Mouse (Mus musculus) right cerebral cortex, adult 18-20 months (tissue): ENCODE data around the gene Lpcat3.
A peak's percentile ranks its signal among the peaks of the same experiment; 100 is the strongest.
"Not testable (repeated sequence)": the region's sequence is repeated elsewhere in the genome, so short reads cannot be mapped to it uniquely, and the experiment has no call there.

Source experiments
- DNase-seq: peaks from one replicate; pipeline ENCODE4 v3.0.0; 2022; ENCODE audit warnings: mixed read lengths

The Lpcat3 gene

DNA sequence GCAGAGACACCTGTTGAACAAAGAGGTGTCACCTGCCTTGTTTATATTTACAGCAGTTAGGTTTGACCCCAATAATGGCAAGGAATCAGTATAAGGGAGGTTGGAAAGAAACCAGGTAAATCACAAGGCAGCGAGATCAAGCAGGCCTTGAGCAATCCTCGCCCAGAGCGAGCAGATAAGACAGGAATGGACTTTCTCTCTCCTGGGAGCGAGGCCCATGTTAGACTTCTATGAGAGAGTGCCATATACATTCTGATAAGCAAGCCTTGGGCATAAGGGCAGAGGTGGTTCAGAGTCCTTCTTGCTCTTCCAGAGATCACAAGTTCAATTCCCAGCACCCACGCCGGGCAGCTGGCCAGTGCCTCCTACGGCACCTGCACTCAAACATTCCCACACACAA lies 15.9 kb downstream of the Lpcat3 start:
- no peak for DNase-seq

DNA sequence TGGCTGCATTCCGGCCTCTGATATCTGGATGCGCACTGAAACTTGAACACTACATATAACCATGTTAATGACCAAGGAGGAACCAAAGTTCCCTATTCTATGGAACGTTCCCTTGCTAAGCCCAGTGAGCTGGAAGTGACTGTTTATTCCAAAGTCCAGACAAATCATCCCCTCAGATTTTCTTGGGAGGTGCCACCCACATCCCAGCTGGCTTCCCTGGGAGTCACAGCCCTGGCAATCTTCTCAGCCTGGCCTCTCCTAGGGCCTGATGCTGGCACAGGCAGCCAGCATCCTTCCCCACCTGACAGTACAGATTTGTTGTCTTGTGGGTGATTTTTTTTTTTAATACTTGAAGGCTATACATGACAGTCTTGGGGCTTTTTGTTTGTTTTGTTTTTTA lies 16.7 kb downstream of the Lpcat3 start:
- peak; percentile 48 for DNase-seq

DNA sequence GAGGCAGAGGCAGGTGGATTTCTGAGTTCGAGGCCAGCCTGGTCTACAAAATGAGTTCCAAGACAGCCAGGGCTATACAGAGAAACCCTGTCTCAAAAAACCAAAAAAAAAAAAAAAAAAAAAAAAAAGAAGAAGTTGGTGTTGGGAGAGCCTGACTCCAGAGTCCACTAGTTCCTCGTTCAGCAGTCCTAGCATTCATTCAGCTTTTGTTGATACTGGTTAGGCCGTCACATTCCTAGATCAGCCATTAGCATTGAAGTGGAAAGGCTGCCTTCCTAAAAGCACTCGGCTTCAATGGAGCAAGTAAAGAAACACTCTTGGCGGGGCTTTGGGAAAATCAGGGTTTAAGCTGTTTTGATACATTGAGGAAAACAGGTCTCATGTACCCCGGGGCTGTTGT lies 19.5 kb downstream of the Lpcat3 start:
- not testable (repeated sequence) for DNase-seq

- peak; percentile 39 for DNase-seq
These were observed 21.0 kb downstream of the Lpcat3 start for GRCm38 (mm10) chr6:124683591-124684417.

- DNase-seq = no peak
These were observed 23.0 kb downstream of the Lpcat3 start for GRCm38 (mm10) chr6:124685606-124686386.

DNA sequence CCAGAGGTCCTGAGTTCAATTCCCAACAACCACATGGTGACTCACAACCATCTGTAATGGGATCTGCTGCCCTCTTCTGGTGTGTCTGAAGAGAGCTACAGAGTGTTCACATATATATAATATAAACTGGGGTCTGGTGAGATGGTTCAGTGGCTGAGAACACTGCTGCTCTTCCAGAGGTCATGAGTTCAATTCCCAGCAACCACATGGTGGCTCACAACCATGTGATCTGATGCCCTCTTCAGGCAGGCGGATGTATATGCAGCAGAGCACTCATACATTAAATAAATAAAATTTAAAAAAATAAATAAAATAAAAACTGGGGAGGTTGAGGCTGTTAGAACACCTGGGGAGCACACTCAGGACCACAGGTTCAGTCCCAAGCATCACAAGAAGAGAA lies 23.8 kb downstream of the Lpcat3 start:
- DNase-seq = not testable (repeated sequence)

DNA sequence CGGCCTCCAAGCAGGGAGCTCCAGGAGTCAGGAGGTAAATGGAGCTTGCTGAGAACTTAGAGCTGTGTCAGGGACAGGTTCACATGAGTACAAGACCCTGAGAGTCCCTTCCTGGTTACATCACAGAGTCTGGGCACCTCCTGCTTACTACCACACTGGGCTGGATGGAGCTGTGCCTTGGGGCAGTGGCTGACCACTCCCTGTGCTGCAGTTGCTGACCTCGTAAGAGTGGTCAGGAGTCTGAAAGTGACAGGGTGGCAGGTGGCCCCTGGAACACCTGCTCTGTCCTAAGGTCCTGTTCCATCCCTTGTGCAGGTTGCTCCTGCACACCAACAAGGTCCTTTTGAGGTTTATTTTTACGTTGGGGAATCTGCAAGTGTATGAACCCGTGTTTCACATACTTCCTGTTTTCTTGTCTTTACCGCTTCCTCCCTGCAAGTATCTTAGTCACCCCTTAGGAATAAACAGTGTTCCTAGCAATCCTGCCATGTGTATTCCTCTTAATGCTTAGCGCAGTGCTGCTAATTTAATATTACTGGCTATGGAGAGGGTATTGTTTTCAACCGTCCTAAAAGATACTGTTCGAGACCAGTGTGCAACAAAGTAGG lies 25.4 kb downstream of the Lpcat3 start:
- no peak for DNase-seq

- DNase-seq = no peak
These were observed 26.2 kb downstream of the Lpcat3 start for GRCm38 (mm10) chr6:124689011-124689410.

DNA sequence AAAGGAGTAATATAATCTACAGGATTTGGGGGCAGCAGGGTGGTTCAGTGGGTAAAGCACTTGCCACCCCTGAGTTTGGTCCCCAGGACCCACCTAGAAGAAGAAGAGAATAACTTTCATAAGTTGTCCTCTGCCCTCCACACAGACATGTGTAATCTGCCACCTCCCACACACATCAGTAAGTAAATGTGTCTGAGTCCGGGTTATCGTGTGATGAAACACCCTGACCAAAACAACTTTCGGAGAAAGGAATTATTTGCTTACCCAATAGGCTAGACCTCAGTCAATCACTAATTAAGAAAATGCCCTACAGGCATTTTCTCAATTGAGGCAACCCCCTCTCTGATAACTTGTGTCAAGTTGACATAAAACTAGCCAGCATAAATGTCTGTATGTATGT lies 27.7 kb downstream of the Lpcat3 start:
- DNase-seq = no peak

GRCm38 (mm10) chr6:124693243-124693981 lies 30.6 kb downstream of the Lpcat3 start:
- no peak for DNase-seq

DNA sequence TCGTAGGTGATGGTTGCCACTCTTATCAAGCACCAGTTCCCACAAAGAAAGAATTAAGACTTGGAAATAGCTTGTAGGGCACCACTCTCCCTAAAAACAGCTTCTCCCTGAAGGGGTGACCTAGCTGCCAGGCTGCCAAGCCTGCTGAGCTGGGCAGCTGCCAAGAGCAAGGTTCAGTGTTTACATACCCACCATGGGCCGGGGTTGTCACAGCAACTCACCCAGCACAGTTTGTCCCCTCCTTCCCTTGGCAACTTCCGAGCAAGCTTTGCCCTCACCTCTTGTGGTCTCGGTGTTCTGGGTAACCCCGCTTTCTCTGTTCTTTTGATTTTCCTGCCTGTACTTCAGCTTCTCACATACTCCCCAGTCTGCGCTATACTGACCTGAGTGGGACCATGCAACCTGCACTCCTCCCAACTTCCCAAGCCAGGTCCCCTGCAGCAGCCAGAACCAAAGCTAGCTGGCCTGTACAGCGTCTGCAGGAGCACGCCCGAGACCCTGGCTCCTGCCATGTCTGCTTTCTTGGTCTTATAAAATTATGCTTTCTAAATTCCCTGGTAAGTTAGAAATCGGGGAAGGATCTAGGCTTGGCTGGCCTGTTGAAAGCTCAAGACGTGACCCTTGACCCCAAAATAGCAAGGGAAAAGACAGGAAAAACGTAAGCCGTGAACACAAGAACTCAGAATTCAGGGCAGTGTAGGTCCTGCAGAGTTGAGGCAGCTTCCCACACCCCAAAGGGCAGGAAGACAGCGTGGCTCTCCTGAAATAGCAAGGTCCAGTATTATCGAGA lies 31.5 kb downstream of the Lpcat3 start:
- DNase-seq = peak; percentile 64

- DNase-seq = no peak
These were observed 33.8 kb downstream of the Lpcat3 start for GRCm38 (mm10) chr6:124696441-124697150.

GRCm38 (mm10) chr6:124698751-124699150 lies 35.9 kb downstream of the Lpcat3 start:
- no peak for DNase-seq

GRCm38 (mm10) chr6:124699366-124699765 lies 36.5 kb downstream of the Lpcat3 start:
- no peak for DNase-seq

DNA sequence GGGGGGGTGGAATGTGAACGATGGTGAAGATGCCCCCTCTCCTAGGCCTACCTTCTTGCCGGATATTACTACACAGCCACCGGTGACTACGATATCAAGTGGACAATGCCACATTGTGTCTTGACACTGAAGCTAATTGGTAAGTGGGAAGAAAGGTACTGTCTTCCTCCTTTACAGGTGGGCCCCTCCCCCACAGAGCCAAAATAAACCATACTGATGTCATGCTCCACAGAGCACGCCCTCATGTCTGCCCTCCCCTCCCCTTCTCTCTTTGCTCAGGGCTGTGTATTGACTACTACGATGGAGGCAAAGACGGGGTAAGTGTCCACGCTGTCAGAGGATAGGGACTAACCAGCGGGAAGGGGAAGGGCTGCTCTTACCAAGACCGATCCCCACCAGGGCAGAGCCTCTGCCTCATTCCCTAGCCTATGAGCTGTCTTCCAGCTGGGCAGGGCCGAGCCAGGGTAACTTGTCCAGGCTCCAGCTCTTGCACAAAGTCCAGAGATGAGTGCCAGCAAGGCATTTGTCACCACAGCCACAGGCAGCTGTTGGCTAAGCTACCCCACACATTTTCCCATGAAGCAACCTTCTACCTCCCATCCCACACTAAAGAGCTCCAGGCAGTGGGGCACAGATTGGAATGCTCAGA lies 37.3 kb downstream of the Lpcat3 start:
- peak; percentile 75 for DNase-seq

GRCm38 (mm10) chr6:124701338-124701737 lies 38.5 kb downstream of the Lpcat3 start:
- DNase-seq = no peak

GRCm38 (mm10) chr6:124702102-124702783 lies 39.4 kb downstream of the Lpcat3 start:
- no peak for DNase-seq

GRCm38 (mm10) chr6:124702784-124703103 lies 39.9 kb downstream of the Lpcat3 start:
- peak; percentile 77 for DNase-seq

GRCm38 (mm10) chr6:124703789-124704188 lies 41.0 kb downstream of the Lpcat3 start:
- no peak for DNase-seq

DNA sequence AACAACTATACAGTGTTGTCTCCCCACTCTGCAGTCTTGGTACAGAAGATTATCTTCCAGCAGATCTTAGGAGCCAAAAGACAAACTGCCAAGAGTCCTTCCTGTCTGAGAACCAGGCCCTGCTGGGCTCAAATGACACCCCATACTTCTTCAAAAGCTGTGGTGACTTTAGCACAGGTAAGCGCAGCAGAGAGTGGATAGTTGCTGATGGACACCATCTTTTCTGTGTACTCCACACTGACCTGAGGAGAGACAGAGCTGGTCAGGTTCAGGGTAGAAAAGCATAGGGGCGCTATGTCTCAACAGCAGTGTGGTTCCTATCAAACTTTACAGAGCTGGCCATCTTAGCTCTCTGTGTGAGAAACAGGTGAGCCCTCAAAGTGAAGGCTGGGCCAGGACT lies 41.6 kb downstream of the Lpcat3 start:
- no peak for DNase-seq
